ENCODE assay signal across 10 mouse cellular contexts in genomic region chr11:97603891-97604290, GRCm38 (mm10). TPM values are rescaled to one million over a fixed set of nuclear protein-coding genes. Genes with fewer than 3 reads are reported as not detected.
DNase-seq lines count a peak whose midpoint lies in the region; ATAC-seq lines count a peak whose summit lies in the region.
"Had no signal": no experiment of that assay in that cellular context is flagged by ENCODE, and none has a peak within 500 bp of the region (broad histone marks: within the 10 kb centered on the region; RNA-seq: fewer than 3 reads in every experiment).

No protein-coding gene starts in this region.

- H3K4me2 ChIP-seq in kidney, embryonic 16.5 days (replicated peaks; ENCODE audit: low read depth, low read length), result no peak overlapping the region; the same call in 1 of the 2 replicates
- H3K4me2 ChIP-seq: heart, embryonic 12.5 days; liver, embryonic 15.5 days had no signal

- no peak overlapping the region for H3K4me3 ChIP-seq in kidney, embryonic 16.5 days (ENCODE audit: low read length)
- H3K4me3 ChIP-seq: heart, embryonic 12.5 days; liver, embryonic 15.5 days had no signal

- no peaks in the 10 kb centered on the region for H3K27me3 ChIP-seq in kidney, embryonic 16.5 days (ENCODE audit: insufficient read depth, low read length)

- DNase-seq in kidney, postnatal 10 days, result peak; percentile 69
- DNase-seq in adrenal gland, adult 2 months, result peak; percentile 73
- DNase-seq in kidney, postnatal 36 days, result peak; percentile 48 to 79
- DNase-seq in thymus, adult 18-20 months, result no peak
- DNase-seq: right cerebral cortex, postnatal 25 days had no signal

- no peak for ATAC-seq in kidney, embryonic 16.5 days (ENCODE audit: low FRiP score, low TSS enrichment)
- ATAC-seq in megakaryocyte-erythroid progenitor cell, adult 5-6 weeks (replicated peaks; ENCODE audit: low FRiP score, low TSS enrichment, poor library complexity, severe bottlenecking), result peak; percentile 73
- ATAC-seq in inflammation-experienced regulatory T-cells, adult 6 months, result no peak

- H3K27ac ChIP-seq in kidney, embryonic 16.5 days (ENCODE audit: low read length), result no peak overlapping the region
- H3K27ac ChIP-seq: liver, embryonic 15.5 days had no signal

- H3K36me3 ChIP-seq in kidney, embryonic 16.5 days (ENCODE audit: insufficient read depth, low read length), result no peaks in the 10 kb centered on the region
- H3K36me3 ChIP-seq: heart, embryonic 12.5 days; liver, embryonic 15.5 days had no signal

- WGBS in kidney, embryonic 16.5 days, result 33% methylated on average over 10 of the region's 10 CpGs

- H3K9ac ChIP-seq in kidney, embryonic 16.5 days (replicated peaks; ENCODE audit: low read length), result no peak overlapping the region
- H3K9ac ChIP-seq: heart, embryonic 12.5 days; liver, embryonic 15.5 days had no signal

- no peaks in the 10 kb centered on the region for H3K4me1 ChIP-seq in kidney, embryonic 16.5 days (ENCODE audit: insufficient read depth, low read length)
- H3K4me1 ChIP-seq: liver, embryonic 15.5 days had no signal

- H3K9me3 ChIP-seq in kidney, embryonic 16.5 days (ENCODE audit: low read length), result no peaks in the 10 kb centered on the region
- H3K9me3 ChIP-seq: heart, embryonic 12.5 days; liver, embryonic 15.5 days had no signal

RNA-seq across cellular contexts. Expression of gene Epop, which starts 25.6 kb away (rescaled TPM):
- 2.3 and 2.5 TPM in 2 replicates for polyA plus RNA-seq in kidney, embryonic 16.5 days (2015; fragmentation: Nextera tagmentation; extraction: Ambion mirVana)
- total RNA-seq in adrenal gland, adult 2 months (2021), result 1 to 10 TPM; 2.0 to 6.8 TPM
- polyA plus RNA-seq in adrenal gland, adult 2 months (2012; rRNA removed), result 10.6 and 16.2 TPM in 2 replicates
- total RNA-seq in megakaryocyte-erythroid progenitor cell, adult 5-6 weeks (2014; fragmentation: Nextera tagmentation), result 2.6 and 2.9 TPM in 2 replicates
- total RNA-seq in megakaryocyte-erythroid progenitor cell, adult 5-6 weeks (2017), result 0.61 and 2.6 TPM in 2 replicates
- under 1 TPM; 0.24 to 0.48 (median 0.45) TPM for polyA plus RNA-seq in inflammation-experienced regulatory T-cells, adult 6 months (2017; shearing (Covaris generic))

RNA-seq across cellular contexts. Expression of gene Srcin1, which starts 27.9 kb away (rescaled TPM):
- 1.0 and 1.1 TPM in 2 replicates for polyA plus RNA-seq in kidney, embryonic 16.5 days (2015; fragmentation: Nextera tagmentation; extraction: Ambion mirVana)
- 10 to 100 TPM; 11.2 to 13.9 TPM for total RNA-seq in adrenal gland, adult 2 months (2021)
- polyA plus RNA-seq in adrenal gland, adult 2 months (2012; rRNA removed), result 13.8 and 17.9 TPM in 2 replicates
- total RNA-seq in megakaryocyte-erythroid progenitor cell, adult 5-6 weeks (2014; fragmentation: Nextera tagmentation), result not detected in 2 replicates
- not detected in 2 replicates for total RNA-seq in megakaryocyte-erythroid progenitor cell, adult 5-6 weeks (2017)
- not detected for polyA plus RNA-seq in inflammation-experienced regulatory T-cells, adult 6 months (2017; shearing (Covaris generic))
- polyA plus RNA-seq: heart, embryonic 12.5 days; liver, embryonic 15.5 days had no signal

RNA-seq across cellular contexts. Expression of gene Mllt6, which starts 59.3 kb away (rescaled TPM):
- 4.1 and 5.5 TPM in 2 replicates for polyA plus RNA-seq in kidney, embryonic 16.5 days (2015; fragmentation: Nextera tagmentation; extraction: Ambion mirVana)
- 10 to 100 TPM; 30.6 to 51.2 TPM for total RNA-seq in adrenal gland, adult 2 months (2021)
- polyA plus RNA-seq in adrenal gland, adult 2 months (2012; rRNA removed), result 73.0 and 85.8 TPM in 2 replicates
- total RNA-seq in megakaryocyte-erythroid progenitor cell, adult 5-6 weeks (2014; fragmentation: Nextera tagmentation), result 5.4 and 6.1 TPM in 2 replicates
- total RNA-seq in megakaryocyte-erythroid progenitor cell, adult 5-6 weeks (2017), result 4.8 and 5.4 TPM in 2 replicates
- 10 to 100 TPM; 13.4 to 17.0 (median 14.6) TPM for polyA plus RNA-seq in inflammation-experienced regulatory T-cells, adult 6 months (2017; shearing (Covaris generic))

Comparison
In these comparisons a context has a peak if more than half of its experiments do, and no peak if none do; other contexts are left out.
1. DNase-seq: peak in kidney, postnatal 10 days (single experiment), adrenal gland, adult 2 months (single experiment) and kidney, postnatal 36 days (2 of 2); none in thymus, adult 18-20 months (0 of 2).